In the genomic region with DNA sequence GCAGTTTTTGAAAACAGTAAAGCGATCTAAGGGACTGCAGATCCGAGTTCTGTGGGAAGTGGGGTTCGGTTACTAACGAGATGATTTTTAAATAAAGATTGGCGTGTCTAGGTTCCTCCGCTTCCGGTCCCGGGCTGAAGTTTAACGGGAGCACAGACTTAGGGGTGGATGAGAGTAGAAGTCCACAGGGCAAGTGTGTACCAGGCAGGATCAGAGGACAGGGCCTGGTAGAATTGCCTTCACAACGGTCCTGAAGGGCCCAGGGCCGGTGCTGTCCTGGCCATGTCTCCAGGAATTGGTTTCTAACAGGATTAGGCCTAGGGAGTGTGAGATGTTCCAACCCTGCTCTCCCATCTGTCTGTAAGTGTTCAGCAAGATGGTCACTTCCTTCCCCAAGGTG, we compare ENCODE assay signal across 8 mouse cellular contexts. TPM values are rescaled to one million over a fixed set of nuclear protein-coding genes. Genes with fewer than 3 reads are reported as not detected.
DNase-seq lines count a peak whose midpoint lies in the region; ATAC-seq and TF ChIP-seq lines count a peak whose summit lies in the region.

No protein-coding gene starts in this region.

- H3K9ac ChIP-seq in heart, embryonic 11.5 days (ENCODE audit: low read depth, low read length): peak overlapping the region; percentile 74
- peak overlapping the region; percentile 70 for H3K9ac ChIP-seq in kidney, postnatal 0 days (ENCODE audit: low read depth, low read length)
- peak overlapping the region; percentile 70 for H3K9ac ChIP-seq in midbrain, embryonic 16.5 days (ENCODE audit: low read depth, low read length)

- H3K4me2 ChIP-seq in heart, embryonic 11.5 days: peak overlapping the region; percentile 75
- peak overlapping the region; percentile 78 for H3K4me2 ChIP-seq in kidney, postnatal 0 days (ENCODE audit: low read length)
- peak overlapping the region; percentile 92 for H3K4me2 ChIP-seq in midbrain, embryonic 16.5 days (ENCODE audit: low read length)

- no peaks in the 10 kb centered on the region for H3K9me3 ChIP-seq in heart, embryonic 11.5 days (replicated peaks; ENCODE audit: control insufficient read depth, low read length)
- H3K9me3 ChIP-seq in kidney, postnatal 0 days (replicated peaks; ENCODE audit: low read length): no peaks in the 10 kb centered on the region
- no peaks in the 10 kb centered on the region for H3K9me3 ChIP-seq in midbrain, embryonic 16.5 days (replicated peaks; ENCODE audit: control insufficient read depth, low read length, poor library complexity, severe bottlenecking)

- ATAC-seq in heart, embryonic 11.5 days (replicated peaks; ENCODE audit: insufficient number of reproducible peaks, low FRiP score, low TSS enrichment): peak; percentile 23; the same call in 1 of the 2 replicates
- peak; percentile 12; the same call in 1 of the 2 replicates for ATAC-seq in kidney, postnatal 0 days (replicated peaks; ENCODE audit: low FRiP score, low read depth)
- ATAC-seq in midbrain, embryonic 16.5 days: no peak

- DNase-seq in layer of hippocampus, adult 2 months (ENCODE audit: low spot score in 2 of 2): no peak
- DNase-seq in layer of hippocampus, adult 9-10 months (ENCODE audit: low spot score): no peak
- DNase-seq in brain, adult 2 months (ENCODE audit: low read depth, low spot score): peak; percentile 49
- DNase-seq in kidney, postnatal 0 days (ENCODE audit: low spot score): no peak
- DNase-seq in T-cell, adult 2 months (ENCODE audit: low spot score): no peak
- DNase-seq in urinary bladder, adult 2 months (ENCODE audit: low spot score): no peak

- peak overlapping the region; percentile 99 for H3K27ac ChIP-seq in layer of hippocampus, adult 2 months
- H3K27ac ChIP-seq in heart, embryonic 11.5 days (ENCODE audit: low read depth, low read length): peak overlapping the region; percentile 70
- H3K27ac ChIP-seq in kidney, postnatal 0 days: peak overlapping the region; percentile 93
- peak overlapping the region; percentile 75 for H3K27ac ChIP-seq in midbrain, embryonic 16.5 days (ENCODE audit: low read length)

- WGBS in heart, embryonic 11.5 days (ENCODE audit: insufficient replicate concordance): 1% methylated on average over 11 of the region's 11 CpGs
- WGBS in kidney, postnatal 0 days: under 1% methylated on average over 11 of the region's 11 CpGs
- under 1% methylated on average over 11 of the region's 11 CpGs for WGBS in midbrain, embryonic 16.5 days

- peaks cover 21% of the 10 kb centered on the region for H3K4me1 ChIP-seq in heart, embryonic 11.5 days (ENCODE audit: control insufficient read depth, insufficient read depth, low read length)
- peaks cover 5% of the 10 kb centered on the region; the same call in 1 of the 2 replicates for H3K4me1 ChIP-seq in kidney, postnatal 0 days (replicated peaks; ENCODE audit: insufficient read depth, low read length)
- peaks cover 11% of the 10 kb centered on the region; the same call in 1 of the 2 replicates for H3K4me1 ChIP-seq in midbrain, embryonic 16.5 days (ENCODE audit: control insufficient read depth, insufficient read depth, low read length)

- H3K36me3 ChIP-seq in heart, embryonic 11.5 days (ENCODE audit: control insufficient read depth, insufficient read depth, low read length): 0 out of 2 replicates have a peak, but pooled peaks cover 6% of the 10 kb centered on the region
- no peaks in the 10 kb centered on the region for H3K36me3 ChIP-seq in kidney, postnatal 0 days (ENCODE audit: insufficient read depth, low read length)
- no peaks in the 10 kb centered on the region for H3K36me3 ChIP-seq in midbrain, embryonic 16.5 days (ENCODE audit: control insufficient read depth, insufficient read depth, low read length)

- TF ChIP-seq CTCF in layer of hippocampus, adult 2 months (conservative IDR thresholded peaks at IDR 0.05): no peak
- no peak for TF ChIP-seq CTCF in kidney, postnatal 0 days (IDR thresholded peaks at IDR 0.05; ENCODE audit: low read depth)

- peak overlapping the region; percentile 80 for H3K4me3 ChIP-seq in layer of hippocampus, adult 2 months
- peak overlapping the region; percentile 73 for H3K4me3 ChIP-seq in heart, embryonic 11.5 days (ENCODE audit: low read depth, low read length)
- H3K4me3 ChIP-seq in kidney, postnatal 0 days (replicated peaks; ENCODE audit: low read depth, low read length): peak overlapping the region; percentile 64
- peak overlapping the region; percentile 49 for H3K4me3 ChIP-seq in midbrain, embryonic 16.5 days (ENCODE audit: low read depth, low read length)

- no peaks in the 10 kb centered on the region for H3K27me3 ChIP-seq in heart, embryonic 11.5 days (ENCODE audit: control insufficient read depth, insufficient read depth, low read length)
- H3K27me3 ChIP-seq in kidney, postnatal 0 days (ENCODE audit: insufficient read depth, low read length): no peaks in the 10 kb centered on the region
- no peaks in the 10 kb centered on the region for H3K27me3 ChIP-seq in midbrain, embryonic 16.5 days (ENCODE audit: control insufficient read depth, insufficient read depth, low read depth, low read length)

RNA-seq across cellular contexts. Expression of a gene that starts 0.8 kb away (rescaled TPM):
- 10 to 100 TPM; 24.1 to 24.4 TPM for total RNA-seq in layer of hippocampus, adult 2 months (2021)
- polyA plus RNA-seq in heart, embryonic 11.5 days (2014; fragmentation: Nextera tagmentation; extraction: Ambion mirVana): 16.5 and 16.6 TPM in 2 replicates
- polyA plus RNA-seq in kidney, postnatal 0 days (2015; fragmentation: Nextera tagmentation; extraction: Ambion mirVana): 17.3 and 18.7 TPM in 2 replicates
- polyA plus RNA-seq in midbrain, embryonic 16.5 days (2015; fragmentation: Nextera tagmentation; extraction: Ambion mirVana): 7.7 and 8.8 TPM in 2 replicates
- polyA plus RNA-seq in urinary bladder, adult 2 months (2012; rRNA removed): 13.8 and 19.7 TPM in 2 replicates

RNA-seq across cellular contexts. Expression of a gene that starts 17.8 kb away (rescaled TPM):
- total RNA-seq in layer of hippocampus, adult 2 months (2021): under 1 TPM in 1 of 2 experiments, not detected in 1; 0.12 TPM
- polyA plus RNA-seq in heart, embryonic 11.5 days (2014; fragmentation: Nextera tagmentation; extraction: Ambion mirVana): not detected in 2 replicates
- polyA plus RNA-seq in kidney, postnatal 0 days (2015; fragmentation: Nextera tagmentation; extraction: Ambion mirVana): 1.2 and 2.0 TPM in 2 replicates
- not detected in 2 replicates for polyA plus RNA-seq in midbrain, embryonic 16.5 days (2015; fragmentation: Nextera tagmentation; extraction: Ambion mirVana)
- 1.0 and 1.4 TPM in 2 replicates for polyA plus RNA-seq in urinary bladder, adult 2 months (2012; rRNA removed)

RNA-seq across cellular contexts. Expression of a gene that starts 54.5 kb away (rescaled TPM):
- 10 to 100 TPM; 12.5 to 16.1 TPM for total RNA-seq in layer of hippocampus, adult 2 months (2021)
- 20.0 and 22.0 TPM in 2 replicates for polyA plus RNA-seq in heart, embryonic 11.5 days (2014; fragmentation: Nextera tagmentation; extraction: Ambion mirVana)
- polyA plus RNA-seq in kidney, postnatal 0 days (2015; fragmentation: Nextera tagmentation; extraction: Ambion mirVana): 17.0 and 21.2 TPM in 2 replicates
- 25.3 and 25.6 TPM in 2 replicates for polyA plus RNA-seq in midbrain, embryonic 16.5 days (2015; fragmentation: Nextera tagmentation; extraction: Ambion mirVana)
- 14.2 and 15.5 TPM in 2 replicates for polyA plus RNA-seq in urinary bladder, adult 2 months (2012; rRNA removed)
